Mouse (Mus musculus) thymus, adult 2 months (tissue): ENCODE measurements around the gene Traf3. TPM values are rescaled to one million over a fixed set of nuclear protein-coding genes. Genes with fewer than 3 reads are reported as not detected.

Experiments used
- DNase-seq: peaks from one replicate; pipeline ENCODE4 v3.0.0; 2021
- H3K27ac ChIP-seq: fragments of 200-500 bp; 2 replicates; pipeline ENCODE4 v1.5.1; 2012; ENCODE audit warnings: low read length, control low read depth; ENCODE audit not compliant: control insufficient read depth, insufficient read depth
- H3K27me3 ChIP-seq: fragments of 200-500 bp; 2 replicates; pipeline ENCODE4 v1.6.1; 2012; ENCODE audit warnings: mild to moderate bottlenecking, low read length, moderate library complexity, mixed read lengths; ENCODE audit not compliant: control insufficient read depth, insufficient read depth
- H3K36me3 ChIP-seq: fragments of 200-500 bp; 2 replicates; pipeline ENCODE4 v1.6.1; 2012; ENCODE audit warnings: mild to moderate bottlenecking, low read length, moderate library complexity; ENCODE audit not compliant: control insufficient read depth, insufficient read depth
- H3K4me1 ChIP-seq: fragments of 200-500 bp; replicated peaks from 2 replicates; pipeline ENCODE4 v1.6.1; 2012; ENCODE audit warnings: low read length; ENCODE audit not compliant: control insufficient read depth, insufficient read depth
- H3K4me3 ChIP-seq: fragments of 200-500 bp; 2 replicates; pipeline ENCODE4 v1.5.1; 2012; ENCODE audit warnings: mild to moderate bottlenecking, low read length, control low read depth, moderate library complexity; ENCODE audit not compliant: control insufficient read depth, insufficient read depth
- CTCF ChIP-seq: fragments of 200-500 bp; IDR thresholded peaks from 2 replicates; pipeline ENCODE4 v1.5.1; 2012; ENCODE audit warnings: mild to moderate bottlenecking, control low read depth, low read length, moderate library complexity, borderline replicate concordance; ENCODE audit not compliant: control insufficient read depth, poor library complexity, insufficient read depth; ENCODE audit errors: extremely low read depth
- POLR2A ChIP-seq: fragments of 200-500 bp; IDR thresholded peaks from 2 replicates; pipeline ENCODE4 v1.6.1; 2012; ENCODE audit warnings: mild to moderate bottlenecking, low read length, control low read depth, moderate library complexity; ENCODE audit not compliant: control insufficient read depth, poor library complexity, insufficient read depth; ENCODE audit errors: extremely low read depth
- WGBS: fragments of 180-500 bp; shearing (Covaris S2); methylation state at CpG from one replicate; pipeline ENCODE4 v1.1.7; 2018; 5-methylcytosine and 5-hydroxymethylcytosine counted together
- polyA plus RNA-seq: library from polyadenylated mRNA; depleted of rRNA; stranded (reverse); fragments of >200 nt; gene quantifications from 2 replicates; pipeline ENCODE4 v1.2.3, GENCODE M21; 2012

Traf3 gene
- polyA plus RNA-seq, 1 experiment = 40.2 TPM

- Histone ChIP-seq H3K4me1 (no peaks in the 10 kb centered on the region), H3K27ac (no peak overlapping the region), H3K27me3 (no peaks in the 10 kb centered on the region), H3K36me3 (no peaks in the 10 kb centered on the region), H3K4me3 (no peak overlapping the region)
- TF ChIP-seq CTCF (no peak), POLR2A (no peak)
- no peak for DNase-seq
- WGBS = 90% methylated on average over 5 of the region's 5 CpGs
Observed at GRCm38 (mm10) chr12:111211729-111212128, 45.6 kb downstream of the Traf3 start.

DNA sequence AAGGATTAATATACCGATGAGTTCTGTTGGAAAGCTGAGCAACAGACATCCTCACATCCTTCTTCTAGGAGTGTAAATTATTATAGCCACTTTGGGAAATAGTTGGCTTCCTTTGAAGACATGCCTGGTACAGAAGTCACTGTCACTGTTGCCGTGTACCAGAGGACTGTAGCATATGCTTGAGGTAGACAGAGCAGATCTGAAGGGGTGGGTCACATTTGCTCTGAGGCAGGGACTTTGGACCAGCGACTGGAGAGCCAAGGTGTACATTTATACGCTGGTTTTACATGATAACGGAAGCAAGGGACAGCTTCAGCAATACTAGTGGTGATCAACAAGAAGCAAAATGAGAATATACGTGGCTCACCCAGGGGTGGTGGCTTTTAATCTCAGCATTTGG, 52.7 kb downstream of the Traf3 start:
- DNase-seq = no peak
- TF ChIP-seq POLR2A (no peak), CTCF (no peak)
- peaks cover 7% of the 10 kb centered on the region; the same call in 1 of the 2 replicates for H3K36me3 ChIP-seq
- no peak overlapping the region for H3K27ac ChIP-seq
- peaks cover under 1% of the 10 kb centered on the region for H3K4me1 ChIP-seq
- no peaks in the 10 kb centered on the region for H3K27me3 ChIP-seq
- WGBS = 98% methylated on average over 6 of the region's 6 CpGs
- H3K4me3 ChIP-seq = no peak overlapping the region

DNA sequence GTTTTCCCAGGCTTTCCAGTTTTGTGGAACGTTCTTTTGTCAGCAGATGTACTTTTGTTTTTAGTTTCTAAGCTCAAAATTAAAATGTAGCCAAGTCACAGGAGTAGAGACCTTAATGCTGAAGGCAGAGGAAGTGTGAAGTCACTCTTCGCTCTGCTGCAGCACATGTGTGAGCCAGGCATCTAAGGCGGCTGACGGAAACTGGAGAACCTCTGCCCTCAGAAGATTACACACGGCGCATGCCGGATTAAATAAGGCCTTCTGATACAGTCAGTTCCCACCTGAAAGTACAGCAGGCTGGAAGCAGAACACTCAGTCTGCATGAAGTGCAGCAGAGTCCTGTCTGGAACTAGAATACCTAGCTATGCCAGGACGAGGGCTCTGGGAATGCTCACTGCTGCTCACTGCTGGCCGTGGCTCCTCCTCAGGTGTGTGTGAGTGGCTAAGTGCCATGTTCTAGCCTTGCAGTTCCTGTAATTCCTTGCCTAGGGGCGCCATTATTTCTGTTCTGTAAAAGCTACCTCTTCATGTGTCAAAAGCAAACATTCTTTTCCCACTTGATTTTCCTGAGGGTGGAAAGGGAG, 59.1 kb downstream of the Traf3 start:
- Histone ChIP-seq H3K4me3 (no peak overlapping the region), H3K27ac (no peak overlapping the region), H3K36me3 (peaks cover 7% of the 10 kb centered on the region; the same call in 1 of the 2 replicates), H3K27me3 (no peaks in the 10 kb centered on the region), H3K4me1 (peaks cover 27% of the 10 kb centered on the region)
- DNase-seq = no peak
- TF ChIP-seq CTCF (no peak), POLR2A (no peak)
- WGBS = 55% methylated on average over 10 of the region's 10 CpGs

- Histone ChIP-seq H3K4me3 (no peak overlapping the region), H3K27ac (no peak overlapping the region), H3K4me1 (peaks cover 27% of the 10 kb centered on the region), H3K36me3 (no peaks in the 10 kb centered on the region), H3K27me3 (no peaks in the 10 kb centered on the region)
- WGBS = 14% methylated on average over 4 of the region's 4 CpGs
- no peak for TF ChIP-seq CTCF
- DNase-seq = no peak
Observed at GRCm38 (mm10) chr12:111227410-111227809, 61.2 kb downstream of the Traf3 start.

GRCm38 (mm10) chr12:111228488-111228887, 62.3 kb downstream of the Traf3 start:
- WGBS = 98% methylated on average over 5 of the region's 5 CpGs
- TF ChIP-seq CTCF (no peak), POLR2A (no peak)
- Histone ChIP-seq H3K27ac (no peak overlapping the region), H3K4me1 (peaks cover 27% of the 10 kb centered on the region), H3K27me3 (no peaks in the 10 kb centered on the region), H3K36me3 (no peaks in the 10 kb centered on the region), H3K4me3 (no peak overlapping the region)
- no peak for DNase-seq

DNA sequence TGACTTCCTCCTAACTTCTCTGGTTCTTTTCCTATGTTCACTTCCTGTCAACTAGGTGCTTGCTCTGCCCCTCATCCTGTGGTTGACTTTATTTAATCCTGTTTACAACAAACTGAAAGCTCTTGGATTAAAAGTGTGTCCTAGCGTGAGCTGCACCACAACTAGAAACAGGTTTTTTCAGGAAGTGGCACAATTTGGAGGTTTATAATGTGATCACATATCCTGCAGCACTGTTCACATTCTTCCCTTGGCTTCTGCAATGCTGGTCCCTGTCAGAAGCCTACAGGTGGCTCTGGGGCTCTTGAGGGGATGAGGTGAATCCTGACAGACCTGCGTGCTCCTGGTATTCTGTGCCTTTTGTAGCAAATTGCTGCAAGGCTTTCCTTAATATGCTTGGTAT, 64.6 kb downstream of the Traf3 start:
- no peak for DNase-seq
- Histone ChIP-seq H3K4me1 (peaks cover 12% of the 10 kb centered on the region), H3K36me3 (no peaks in the 10 kb centered on the region), H3K27me3 (no peaks in the 10 kb centered on the region), H3K4me3 (no peak overlapping the region), H3K27ac (no peak overlapping the region)
- 72% methylated on average over 2 of the region's 2 CpGs for WGBS
- TF ChIP-seq POLR2A (no peak), CTCF (no peak)

DNA sequence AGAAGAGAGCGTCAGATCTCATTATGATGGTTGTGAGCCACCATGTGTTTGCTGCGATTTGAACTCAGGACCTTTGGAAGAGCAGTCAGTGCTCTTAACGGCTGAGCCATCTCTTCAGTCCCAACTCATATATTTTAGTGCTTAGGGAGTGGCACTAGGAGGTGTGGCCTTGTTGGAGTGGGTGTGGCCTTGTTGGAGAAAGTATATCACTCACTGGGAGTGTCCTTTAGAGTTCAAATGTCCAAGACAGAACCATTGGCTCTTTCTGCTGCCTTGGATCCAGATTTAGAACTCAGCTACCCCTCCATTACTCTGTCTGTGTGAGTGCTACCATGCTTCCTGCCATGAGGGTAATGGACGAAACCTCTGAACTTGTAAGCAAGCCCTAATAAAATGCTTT, 67.6 kb downstream of the Traf3 start:
- 95% methylated on average over 4 of the region's 4 CpGs for WGBS
- TF ChIP-seq POLR2A (no peak), CTCF (no peak)
- Histone ChIP-seq H3K27ac (no peak overlapping the region), H3K4me3 (no peak overlapping the region), H3K36me3 (no peaks in the 10 kb centered on the region), H3K27me3 (no peaks in the 10 kb centered on the region), H3K4me1 (peaks cover 7% of the 10 kb centered on the region)
- no peak for DNase-seq
